Mouse (Mus musculus) midbrain, embryonic 12.5 days (tissue): ENCODE measurements around the gene Dnm3. TPM values are rescaled to one million over a fixed set of nuclear protein-coding genes. Genes with fewer than 3 reads are reported as not detected.
"Not testable (repeated sequence)": the region's sequence is repeated elsewhere in the genome, so short reads cannot be mapped to it uniquely, and the experiment has no call there.

Source experiments
- ATAC-seq: fragments of 200-750 bp; cut with Nextera tagmentation; 2 replicates; pipeline ENCODE4 v1.8.0; 2017; ENCODE audit warnings: low read depth, moderate TSS enrichment, moderate library complexity; ENCODE audit not compliant: low FRiP score
- H3K27ac ChIP-seq: fragments of 300-500 bp; sonication (generic); replicated peaks from 2 replicates; pipeline ENCODE4 v1.5.1; 2016; ENCODE audit warnings: mild to moderate bottlenecking
- H3K27me3 ChIP-seq: fragments of 300-500 bp; sonication (generic); 2 replicates; pipeline ENCODE4 v1.6.1; 2016; ENCODE audit warnings: mild to moderate bottlenecking
- H3K36me3 ChIP-seq: fragments of 300-500 bp; sonication (generic); 2 replicates; pipeline ENCODE4 v1.6.1; 2016
- H3K4me1 ChIP-seq: fragments of 300-500 bp; sonication (generic); 2 replicates; pipeline ENCODE4 v1.6.1; 2016
- H3K4me2 ChIP-seq: fragments of 300-500 bp; sonication (generic); replicated peaks from 2 replicates; pipeline ENCODE4 v1.6.1; 2016; ENCODE audit warnings: mild to moderate bottlenecking, moderate library complexity
- H3K4me3 ChIP-seq: fragments of 300-500 bp; sonication (generic); 2 replicates; pipeline ENCODE4 v1.5.1; 2016; ENCODE audit warnings: mild to moderate bottlenecking
- H3K9ac ChIP-seq: fragments of 300-500 bp; sonication (generic); replicated peaks from 2 replicates; pipeline ENCODE4 v1.6.1; 2016; ENCODE audit warnings: mild to moderate bottlenecking, moderate library complexity
- H3K9me3 ChIP-seq: fragments of 300-500 bp; sonication (generic); 2 replicates; pipeline ENCODE4 v1.6.1; 2016; ENCODE audit warnings: mild to moderate bottlenecking
- WGBS: fragments of 180-500 bp; shearing (Covaris S2); methylation state at CpG from one replicate; pipeline ENCODE4 v1.1.7; 2016; 5-methylcytosine and 5-hydroxymethylcytosine counted together
- polyA plus RNA-seq: library from polyadenylated mRNA; unstranded; fragments of >200 nt; fragmentation: Nextera tagmentation; extraction: Ambion mirVana; gene quantifications from 2 replicates; pipeline ENCODE4 v1.2.1, GENCODE M21; 2016

The Dnm3 gene
- polyA plus RNA-seq, 1 experiment from 2014 or later = 14.2 TPM

GRCm38 (mm10) chr1:162413791-162414190, 64.0 kb downstream of the Dnm3 start:
- H3K36me3 ChIP-seq = no peaks in the 10 kb centered on the region
- H3K9ac ChIP-seq = no peak overlapping the region
- whole genome bisulfite sequencing = 20% methylated on average over 1 of the region's 1 CpGs
- no peak overlapping the region for H3K4me2 ChIP-seq
- H3K27ac ChIP-seq = no peak overlapping the region
- H3K4me1 ChIP-seq = peaks cover 7% of the 10 kb centered on the region; the same call in 1 of the 2 replicates
- no peaks in the 10 kb centered on the region for H3K27me3 ChIP-seq
- ATAC-seq = no peak
- no peak overlapping the region for H3K4me3 ChIP-seq
- no peaks in the 10 kb centered on the region for H3K9me3 ChIP-seq

- Histone ChIP-seq H3K27me3 (no peaks in the 10 kb centered on the region), H3K9me3 (no peaks in the 10 kb centered on the region), H3K4me3 (no peak overlapping the region), H3K27ac (peak overlapping the region; percentile 30; the same call in 1 of the 2 replicates), H3K4me2 (no peak overlapping the region), H3K36me3 (no peaks in the 10 kb centered on the region), H3K9ac (no peak overlapping the region), H3K4me1 (peaks cover 7% of the 10 kb centered on the region; the same call in 1 of the 2 replicates)
- WGBS = 73% methylated on average over 7 of the region's 7 CpGs
- peak; percentile 57 for ATAC-seq
Observed at GRCm38 (mm10) chr1:162412787-162413429, 64.9 kb downstream of the Dnm3 start.

GRCm38 (mm10) chr1:162410207-162410965, 67.4 kb downstream of the Dnm3 start:
- peaks cover 7% of the 10 kb centered on the region; the same call in 1 of the 2 replicates for H3K4me1 ChIP-seq
- no peak overlapping the region for H3K4me3 ChIP-seq
- H3K9me3 ChIP-seq = no peaks in the 10 kb centered on the region
- ATAC-seq = peak; percentile 67
- 57% methylated on average over 14 of the region's 14 CpGs for WGBS
- H3K9ac ChIP-seq = no peak overlapping the region
- H3K27me3 ChIP-seq = no peaks in the 10 kb centered on the region
- no peaks in the 10 kb centered on the region for H3K36me3 ChIP-seq
- no peak overlapping the region for H3K4me2 ChIP-seq
- peak overlapping the region; percentile 58 for H3K27ac ChIP-seq

- ATAC-seq = no peak
- no peaks in the 10 kb centered on the region for H3K27me3 ChIP-seq
- no peak overlapping the region for H3K4me3 ChIP-seq
- H3K27ac ChIP-seq = no peak overlapping the region
- WGBS = 62% methylated on average over 4 of the region's 4 CpGs
- no peaks in the 10 kb centered on the region for H3K9me3 ChIP-seq
- no peak overlapping the region for H3K4me2 ChIP-seq
- H3K4me1 ChIP-seq = 0 out of 2 replicates have a peak, but pooled peaks cover 2% of the 10 kb centered on the region
- no peaks in the 10 kb centered on the region for H3K36me3 ChIP-seq
- H3K9ac ChIP-seq = no peak overlapping the region
Observed at GRCm38 (mm10) chr1:162394549-162394948, 83.3 kb downstream of the Dnm3 start.

- Histone ChIP-seq H3K4me3 (no peak overlapping the region), H3K4me1 (no peaks in the 10 kb centered on the region), H3K4me2 (no peak overlapping the region), H3K36me3 (no peaks in the 10 kb centered on the region), H3K27ac (no peak overlapping the region), H3K9me3 (no peaks in the 10 kb centered on the region), H3K9ac (no peak overlapping the region), H3K27me3 (no peaks in the 10 kb centered on the region)
- 81% methylated on average over 5 of the region's 5 CpGs for WGBS
- no peak for ATAC-seq
Observed at GRCm38 (mm10) chr1:162388442-162389165, 89.2 kb downstream of the Dnm3 start.

- not testable (repeated sequence) for H3K27ac ChIP-seq, H3K9me3 ChIP-seq, H3K4me3 ChIP-seq, H3K36me3 ChIP-seq, H3K4me2 ChIP-seq, H3K9ac ChIP-seq, H3K27me3 ChIP-seq, ATAC-seq, H3K4me1 ChIP-seq
- 100% methylated on average over 1 of the region's 1 CpGs for WGBS
Observed at GRCm38 (mm10) chr1:162373068-162373467, 104.8 kb downstream of the Dnm3 start.

- Histone ChIP-seq H3K9ac (no peak overlapping the region), H3K4me1 (no peaks in the 10 kb centered on the region), H3K4me2 (no peak overlapping the region), H3K27ac (no peak overlapping the region), H3K4me3 (no peak overlapping the region), H3K27me3 (no peaks in the 10 kb centered on the region), H3K9me3 (no peaks in the 10 kb centered on the region), H3K36me3 (no peaks in the 10 kb centered on the region)
- 71% methylated on average over 4 of the region's 4 CpGs for WGBS
- no peak for ATAC-seq
Observed at GRCm38 (mm10) chr1:162369726-162370125, 108.1 kb downstream of the Dnm3 start.

- Histone ChIP-seq H3K4me2 (no peak overlapping the region), H3K36me3 (no peaks in the 10 kb centered on the region), H3K9ac (no peak overlapping the region), H3K4me3 (no peak overlapping the region), H3K9me3 (no peaks in the 10 kb centered on the region), H3K4me1 (peaks cover 12% of the 10 kb centered on the region; the same call in 1 of the 2 replicates), H3K27me3 (no peaks in the 10 kb centered on the region), H3K27ac (no peak overlapping the region)
- 77% methylated on average over 5 of the region's 5 CpGs for WGBS
- no peak for ATAC-seq
Observed at GRCm38 (mm10) chr1:162361978-162362377, 115.9 kb downstream of the Dnm3 start.

- Histone ChIP-seq H3K36me3 (no peaks in the 10 kb centered on the region), H3K9ac (no peak overlapping the region), H3K4me2 (no peak overlapping the region), H3K27me3 (no peaks in the 10 kb centered on the region), H3K4me3 (no peak overlapping the region), H3K9me3 (no peaks in the 10 kb centered on the region), H3K27ac (no peak overlapping the region), H3K4me1 (peaks cover 12% of the 10 kb centered on the region; the same call in 1 of the 2 replicates)
- peak; percentile 48; the same call in 1 of the 2 replicates for ATAC-seq
- WGBS = 61% methylated on average over 8 of the region's 8 CpGs
Observed at GRCm38 (mm10) chr1:162359270-162359669, 118.6 kb downstream of the Dnm3 start.

- H3K9ac ChIP-seq = no peak overlapping the region
- no peaks in the 10 kb centered on the region for H3K36me3 ChIP-seq
- H3K9me3 ChIP-seq = no peaks in the 10 kb centered on the region
- WGBS = 37% methylated on average over 8 of the region's 8 CpGs
- ATAC-seq = peak; percentile 28; the same call in 1 of the 2 replicates
- H3K4me2 ChIP-seq = no peak overlapping the region
- no peaks in the 10 kb centered on the region for H3K27me3 ChIP-seq
- H3K4me3 ChIP-seq = no peak overlapping the region
- peaks cover 12% of the 10 kb centered on the region; the same call in 1 of the 2 replicates for H3K4me1 ChIP-seq
- no peak overlapping the region for H3K27ac ChIP-seq
Observed at GRCm38 (mm10) chr1:162358036-162358435, 119.8 kb downstream of the Dnm3 start.

- 72% methylated on average over 5 of the region's 5 CpGs for WGBS
- H3K27me3 ChIP-seq = no peaks in the 10 kb centered on the region
- no peak overlapping the region for H3K9ac ChIP-seq
- 0 out of 2 replicates have a peak, but pooled peaks cover 4% of the 10 kb centered on the region for H3K4me1 ChIP-seq
- H3K36me3 ChIP-seq = no peaks in the 10 kb centered on the region
- no peaks in the 10 kb centered on the region for H3K9me3 ChIP-seq
- no peak overlapping the region for H3K27ac ChIP-seq
- no peak for ATAC-seq
- no peak overlapping the region for H3K4me2 ChIP-seq
- H3K4me3 ChIP-seq = no peak overlapping the region
Observed at GRCm38 (mm10) chr1:162356481-162356880, 121.4 kb downstream of the Dnm3 start.

- Histone ChIP-seq H3K9ac (no peak overlapping the region), H3K27me3 (no peaks in the 10 kb centered on the region), H3K36me3 (no peaks in the 10 kb centered on the region), H3K9me3 (no peaks in the 10 kb centered on the region), H3K4me3 (no peak overlapping the region), H3K4me2 (no peak overlapping the region), H3K27ac (no peak overlapping the region), H3K4me1 (0 out of 2 replicates have a peak, but pooled peaks cover 4% of the 10 kb centered on the region)
- WGBS = 75% methylated on average over 4 of the region's 4 CpGs
- no peak for ATAC-seq
Observed at GRCm38 (mm10) chr1:162354780-162355179, 123.1 kb downstream of the Dnm3 start.
